Mouse (Mus musculus): Measurements from ENCODE around the gene Zfp619.

The Zfp619 gene

GRCm38 (mm10) chr7:39517616-39518177, at the start of gene Zfp619:
TSS of gene Zfp619 (plus strand) at chr7:39517766.
- in situ Hi-C loops (cut with MboI; ENCODE audit: unreplicated experiment in 2 of 2), result no loop called here

- in situ Hi-C loops (cut with MboI; ENCODE audit: unreplicated experiment in 2 of 2), result loop anchor here in 1 of 2 experiments (25.0 kb wide), 1 partner anchor 808 kb away; no protein-coding TSS in a partner anchor
Observed at GRCm38 (mm10) chr7:39479013-39479412, 38.6 kb upstream of the Zfp619 start.

- in situ Hi-C loops (cut with MboI; ENCODE audit: unreplicated experiment in 2 of 2), result loop anchor here in 1 of 2 experiments (25.0 kb wide), 1 partner anchor 803 kb away; no protein-coding TSS in a partner anchor
Observed at GRCm38 (mm10) chr7:39484384-39484783, 33.2 kb upstream of the Zfp619 start.

DNA sequence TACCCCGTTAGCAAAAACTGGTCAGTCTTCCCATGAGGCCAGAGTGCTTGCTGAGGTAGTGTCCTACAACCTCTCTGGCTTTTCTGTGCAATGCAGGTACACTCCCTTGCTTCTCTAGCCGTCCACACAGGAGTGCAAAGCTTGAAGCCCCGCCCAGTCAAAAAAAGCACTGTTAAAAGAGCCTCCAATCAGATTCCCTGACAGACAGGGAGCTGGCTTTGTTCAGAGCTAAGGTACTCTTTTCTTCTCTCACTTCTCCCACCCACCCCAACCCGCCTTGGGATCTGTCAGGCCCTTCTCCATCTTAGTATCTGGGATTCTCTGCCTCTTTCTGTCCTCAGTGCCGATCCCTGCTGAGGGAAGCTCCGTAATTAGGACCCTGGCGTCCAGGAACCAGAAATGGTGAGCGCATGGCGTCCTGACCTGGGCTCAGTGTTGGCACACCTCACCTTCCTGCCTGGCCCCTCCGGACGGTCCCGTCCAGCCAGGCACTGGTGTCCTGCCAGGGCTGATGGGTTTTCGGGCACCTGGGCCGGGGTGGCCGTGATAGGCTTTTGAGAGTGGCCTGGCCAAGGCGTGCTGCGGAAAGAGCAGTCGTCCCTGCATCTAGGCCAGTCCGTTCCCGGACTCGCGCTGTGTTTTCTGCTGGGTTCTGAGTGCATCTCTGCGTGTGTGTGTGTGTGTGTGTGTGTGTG, 30.3 kb upstream of the Zfp619 start:
- in situ Hi-C loops (cut with MboI; ENCODE audit: unreplicated experiment in 2 of 2), result loop anchor here in 1 of 2 experiments (25.0 kb wide), 1 partner anchor 800 kb away; no protein-coding TSS in a partner anchor

GRCm38 (mm10) chr7:39487854-39488205, 29.7 kb upstream of the Zfp619 start:
- in situ Hi-C loops (cut with MboI; ENCODE audit: unreplicated experiment in 2 of 2), result loop anchor here in 1 of 2 experiments (25.0 kb wide), 1 partner anchor 799 kb away; no protein-coding TSS in a partner anchor

- in situ Hi-C loops (cut with MboI; ENCODE audit: unreplicated experiment in 2 of 2), result loop anchor here in 1 of 2 experiments (25.0 kb wide), 1 partner anchor 793 kb away; no protein-coding TSS in a partner anchor
Observed at GRCm38 (mm10) chr7:39494646-39495045, 22.9 kb upstream of the Zfp619 start.

DNA sequence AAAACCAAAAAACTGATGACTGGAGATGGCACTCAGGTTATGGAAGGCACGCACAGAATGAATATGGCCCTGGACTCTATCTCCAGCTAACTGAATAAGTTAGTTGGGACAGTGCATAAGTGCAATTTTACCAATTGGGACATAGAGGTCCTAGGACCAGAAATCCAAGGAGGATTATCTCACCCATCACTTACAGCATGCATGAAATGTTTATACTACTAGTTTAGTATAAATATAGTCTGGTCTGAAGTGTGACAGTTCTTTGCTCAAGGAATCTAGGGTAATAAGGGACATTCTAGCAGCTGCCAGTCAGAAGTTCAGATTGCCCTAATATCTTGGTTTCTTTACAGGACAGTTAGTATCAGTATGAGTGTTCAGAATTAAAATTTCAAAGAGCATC, 13.5 kb upstream of the Zfp619 start:
- in situ Hi-C loops (cut with MboI; ENCODE audit: unreplicated experiment in 2 of 2), result no loop called here

GRCm38 (mm10) chr7:39518362-39518761, 796 bp downstream of the Zfp619 start:
- in situ Hi-C loops (cut with MboI; ENCODE audit: unreplicated experiment in 2 of 2), result no loop called here

DNA sequence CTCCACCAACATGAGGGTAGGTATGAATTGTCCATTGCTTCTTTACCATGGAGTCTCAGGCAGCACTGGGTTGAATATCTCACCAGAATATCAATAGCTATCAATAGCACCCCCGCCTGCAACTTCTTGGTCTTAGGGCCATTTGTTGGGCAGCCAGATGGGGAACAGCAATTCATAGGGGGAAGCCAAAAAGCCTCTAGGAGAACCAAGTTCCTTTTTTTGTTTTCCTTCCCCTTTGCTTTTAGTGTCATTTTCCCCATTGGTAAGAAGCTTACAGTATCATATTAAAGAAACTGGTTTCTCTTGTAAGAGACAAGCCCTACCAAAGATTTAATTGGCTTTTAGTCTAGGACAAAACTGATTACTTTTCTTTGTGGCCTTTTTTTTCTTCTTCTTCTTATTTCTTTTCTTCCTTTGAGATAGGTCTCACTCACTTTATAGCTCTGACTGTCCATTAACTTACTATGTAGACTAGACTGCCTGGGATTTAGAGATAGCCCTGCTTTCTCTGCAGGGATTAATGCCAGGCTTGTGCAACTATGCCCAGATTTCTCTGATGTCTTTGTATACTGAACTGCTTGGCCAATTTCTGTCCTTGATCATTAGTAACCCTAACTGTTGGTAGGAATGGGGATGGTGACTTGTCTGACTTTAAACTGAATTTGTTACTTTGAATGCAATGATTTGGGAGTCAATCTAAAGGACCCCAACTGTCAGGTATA, 6.3 kb downstream of the Zfp619 start:
- in situ Hi-C loops (cut with MboI; ENCODE audit: unreplicated experiment in 2 of 2), result no loop called here

- in situ Hi-C loops (cut with MboI; ENCODE audit: unreplicated experiment in 2 of 2), result loop anchor here in 1 of 2 experiments (25.0 kb wide), 2 partner anchors 1844 to 1944 kb away; partner anchors contain the start of genes AI987944, AW146154 and Gm20449
Observed at GRCm38 (mm10) chr7:39543151-39543550, 25.6 kb downstream of the Zfp619 start.

GRCm38 (mm10) chr7:39544242-39545111, 26.9 kb downstream of the Zfp619 start:
- in situ Hi-C loops (cut with MboI; ENCODE audit: unreplicated experiment in 2 of 2), result loop anchor here in 1 of 2 experiments (25.0 kb wide), 2 partner anchors 1843 to 1943 kb away; partner anchors contain the start of genes AI987944, AW146154 and Gm20449

- in situ Hi-C loops (cut with MboI; ENCODE audit: unreplicated experiment in 2 of 2), result loop anchor here in 1 of 2 experiments (25.0 kb wide), 2 partner anchors 1842 to 1942 kb away; partner anchors contain the start of genes AI987944, AW146154 and Gm20449
Observed at GRCm38 (mm10) chr7:39545134-39545533, 27.6 kb downstream of the Zfp619 start.

DNA sequence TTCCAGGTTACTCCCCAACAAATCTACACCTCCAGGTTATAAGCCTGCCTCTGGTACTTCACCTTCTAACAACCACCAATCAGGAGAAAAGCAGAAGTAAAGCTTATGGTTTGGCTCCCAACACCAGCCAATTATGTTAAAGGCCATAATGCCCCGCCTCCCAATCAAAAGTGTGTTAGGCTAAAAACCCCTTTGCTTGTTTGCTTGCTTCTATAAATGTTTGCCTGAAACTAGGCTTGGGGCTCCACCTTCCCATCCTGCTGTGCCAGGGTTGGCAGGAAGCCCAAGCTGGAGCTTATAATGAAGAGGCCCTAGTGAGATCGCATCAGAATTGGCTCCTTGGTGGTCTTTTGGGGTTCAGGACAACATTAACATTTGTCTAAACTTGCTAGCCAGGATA, 31.8 kb downstream of the Zfp619 start:
- in situ Hi-C loops (cut with MboI; ENCODE audit: unreplicated experiment in 2 of 2), result loop anchor here in 1 of 2 experiments (25.0 kb wide), 2 partner anchors 1838 to 1938 kb away; partner anchors contain the start of genes AI987944, AW146154 and Gm20449

DNA sequence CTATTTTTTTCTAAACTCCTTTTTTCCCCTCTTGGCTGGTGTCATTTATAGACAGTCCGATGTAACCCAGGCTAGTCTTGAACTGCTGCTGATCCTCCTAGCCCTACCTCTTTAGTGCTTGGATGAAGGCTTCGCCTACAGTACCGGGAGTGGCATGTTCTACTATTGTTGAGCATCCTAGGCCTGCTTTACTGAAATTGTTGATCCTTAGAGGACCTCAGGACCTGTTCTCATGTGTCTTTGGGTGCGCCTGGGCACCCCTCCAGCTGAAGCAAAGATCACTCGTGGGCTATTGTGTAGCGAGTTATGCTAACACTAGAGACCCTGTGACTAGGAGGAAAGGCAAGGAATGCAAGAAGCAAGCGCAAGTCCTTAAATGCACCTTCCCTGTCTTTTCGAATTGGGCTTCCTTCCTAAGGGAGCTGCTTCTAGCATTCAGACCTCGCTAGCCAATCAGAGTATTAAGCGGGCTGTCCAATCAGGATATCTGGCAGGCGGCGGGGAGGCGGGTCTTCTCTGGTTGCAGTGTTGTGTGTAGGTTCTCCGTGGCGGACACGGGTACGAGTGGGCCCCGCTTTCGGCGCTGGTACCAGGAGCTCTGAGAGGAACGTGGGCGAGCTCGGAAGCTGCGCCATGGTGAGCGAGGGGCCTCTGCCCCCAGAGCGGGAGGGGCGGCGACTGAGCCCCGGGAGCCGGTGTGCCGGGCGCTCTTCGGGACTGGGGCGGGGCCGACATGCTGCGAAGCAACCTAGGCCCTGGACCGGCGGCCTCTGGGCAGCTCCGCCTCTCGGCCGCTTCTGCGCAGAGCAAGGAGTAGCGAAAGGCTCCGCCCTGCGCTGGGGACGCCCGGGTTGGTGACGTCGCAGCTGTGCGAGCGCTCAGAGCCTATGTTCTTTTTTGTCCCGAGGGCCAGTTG, 34.7 kb downstream of the Zfp619 start:
- in situ Hi-C loops (cut with MboI; ENCODE audit: unreplicated experiment in 2 of 2), result loop anchor here (10.0 to 25.0 kb wide), 3 partner anchors 123 to 1935 kb away; partner anchors contain the start of genes AI987944 (in 1 of the 2), AW146154 (in 1 of the 2) and Gm20449 (in 1 of the 2)

GRCm38 (mm10) chr7:39552993-39553392, 35.4 kb downstream of the Zfp619 start:
- in situ Hi-C loops (cut with MboI; ENCODE audit: unreplicated experiment in 2 of 2), result loop anchor here (10.0 to 25.0 kb wide), 3 partner anchors 122 to 1934 kb away; partner anchors contain the start of genes AI987944 (in 1 of the 2), AW146154 (in 1 of the 2) and Gm20449 (in 1 of the 2)

- in situ Hi-C loops (cut with MboI; ENCODE audit: unreplicated experiment in 2 of 2), result loop anchor here (10.0 to 25.0 kb wide), 3 partner anchors 121 to 1933 kb away; partner anchors contain the start of genes AI987944 (in 1 of the 2), AW146154 (in 1 of the 2) and Gm20449 (in 1 of the 2)
Observed at GRCm38 (mm10) chr7:39553871-39554270, 36.3 kb downstream of the Zfp619 start.

- in situ Hi-C loops (cut with MboI; ENCODE audit: unreplicated experiment in 2 of 2), result no loop called here
Observed at GRCm38 (mm10) chr7:39580066-39580465, 62.5 kb downstream of the Zfp619 start.

DNA sequence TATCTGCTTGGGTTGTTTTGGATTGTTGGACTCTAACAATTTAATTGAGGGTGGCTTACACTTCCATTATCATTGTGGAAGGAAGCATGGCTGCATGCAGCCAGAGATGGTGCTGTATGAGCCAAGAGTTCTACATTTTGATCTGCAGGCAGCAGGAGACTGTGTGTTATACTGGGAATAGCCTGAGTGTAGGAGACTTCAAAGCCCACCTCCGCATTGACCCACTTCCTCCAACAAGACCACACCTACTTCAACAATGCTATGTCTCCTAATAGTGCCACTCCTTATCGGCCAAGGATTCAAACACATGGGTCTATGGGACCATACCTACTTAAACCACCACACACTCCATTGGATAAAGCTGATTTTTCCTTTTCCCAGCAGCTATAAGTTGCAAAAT, 63.0 kb downstream of the Zfp619 start:
- in situ Hi-C loops (cut with MboI; ENCODE audit: unreplicated experiment in 2 of 2), result no loop called here

Measured in v-Abl transformed pro-B cells (cell line).